Mouse (Mus musculus): ENCODE data around the gene Cyb5r4.
"Not testable (repeated sequence)": the region's sequence is repeated elsewhere in the genome, so short reads cannot be mapped to it uniquely, and the experiment has no call there.

Gene Cyb5r4

DNA sequence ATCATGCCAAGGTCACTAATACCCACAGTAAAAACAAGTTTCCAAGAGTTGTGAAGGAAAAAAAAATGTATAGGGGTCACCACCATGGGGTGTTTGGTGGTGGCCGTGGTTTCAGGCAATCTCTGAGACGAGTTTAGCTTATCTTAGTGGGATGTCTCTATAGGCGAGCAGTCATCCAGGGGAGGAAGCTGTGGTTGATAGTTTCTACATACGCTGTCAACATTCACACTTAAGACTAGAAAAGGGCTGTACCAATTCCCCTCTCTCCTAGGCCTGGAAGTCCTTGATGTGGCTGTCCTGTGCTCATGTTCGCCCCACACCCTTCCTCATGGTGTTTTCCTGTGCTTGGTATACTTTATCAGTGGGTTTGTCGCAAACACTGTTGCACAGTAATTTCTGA lies 4.0 kb downstream of the Cyb5r4 start:
- DNase-seq (ENCODE audit: low read depth, low spot score) = no peak

DNA sequence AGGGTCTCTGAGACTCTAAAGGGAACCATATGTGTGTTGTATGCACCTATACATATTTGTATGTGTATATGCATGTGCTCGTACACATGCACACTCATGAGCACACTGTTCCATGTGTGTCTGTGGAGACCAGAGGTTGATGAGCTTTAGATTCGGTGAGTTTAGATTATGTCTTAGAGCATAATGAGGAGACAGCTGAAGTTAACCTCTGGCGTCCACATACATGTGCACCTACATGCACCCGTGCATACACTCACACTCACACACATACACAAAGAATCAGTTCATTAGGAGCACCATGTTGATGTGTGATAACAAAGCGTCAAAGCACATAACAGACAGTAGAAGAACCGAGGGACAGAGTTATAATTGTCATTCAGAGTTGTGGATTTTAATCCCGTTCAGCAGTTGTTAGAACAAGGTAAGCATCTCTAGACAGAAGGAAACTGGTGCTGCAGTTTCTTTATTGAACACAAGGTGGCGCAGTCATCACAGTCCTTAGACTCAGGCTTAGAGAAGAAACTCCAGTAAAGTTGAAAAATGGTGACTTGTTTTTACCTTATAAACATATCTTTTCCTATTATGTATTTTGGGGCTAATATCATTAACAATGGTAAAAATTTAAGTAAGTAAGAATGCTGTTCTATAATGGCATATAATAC lies 5.7 kb downstream of the Cyb5r4 start:
- DNase-seq (ENCODE audit: low read depth, low spot score) = peak; percentile 72

DNA sequence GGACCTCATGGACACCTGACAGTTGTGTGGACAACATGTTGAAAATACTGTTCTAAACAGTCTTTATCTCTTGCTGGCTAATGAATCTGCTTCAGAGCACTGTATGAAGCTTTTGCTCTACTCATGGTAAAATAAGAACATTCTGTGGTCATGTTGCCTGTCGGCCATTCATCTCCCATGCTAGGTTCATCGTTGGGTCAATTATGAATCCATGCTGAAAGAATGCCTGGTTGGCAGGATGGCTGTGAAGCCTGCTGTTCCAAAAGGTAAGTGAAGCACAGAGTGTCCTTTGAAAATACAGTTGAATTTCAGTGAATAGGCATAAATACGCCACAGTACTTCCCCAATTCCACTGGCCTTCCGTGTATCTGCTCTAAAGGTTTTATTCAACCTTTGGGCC lies 10.4 kb downstream of the Cyb5r4 start:
- no peak for DNase-seq (ENCODE audit: low read depth, low spot score)

DNA sequence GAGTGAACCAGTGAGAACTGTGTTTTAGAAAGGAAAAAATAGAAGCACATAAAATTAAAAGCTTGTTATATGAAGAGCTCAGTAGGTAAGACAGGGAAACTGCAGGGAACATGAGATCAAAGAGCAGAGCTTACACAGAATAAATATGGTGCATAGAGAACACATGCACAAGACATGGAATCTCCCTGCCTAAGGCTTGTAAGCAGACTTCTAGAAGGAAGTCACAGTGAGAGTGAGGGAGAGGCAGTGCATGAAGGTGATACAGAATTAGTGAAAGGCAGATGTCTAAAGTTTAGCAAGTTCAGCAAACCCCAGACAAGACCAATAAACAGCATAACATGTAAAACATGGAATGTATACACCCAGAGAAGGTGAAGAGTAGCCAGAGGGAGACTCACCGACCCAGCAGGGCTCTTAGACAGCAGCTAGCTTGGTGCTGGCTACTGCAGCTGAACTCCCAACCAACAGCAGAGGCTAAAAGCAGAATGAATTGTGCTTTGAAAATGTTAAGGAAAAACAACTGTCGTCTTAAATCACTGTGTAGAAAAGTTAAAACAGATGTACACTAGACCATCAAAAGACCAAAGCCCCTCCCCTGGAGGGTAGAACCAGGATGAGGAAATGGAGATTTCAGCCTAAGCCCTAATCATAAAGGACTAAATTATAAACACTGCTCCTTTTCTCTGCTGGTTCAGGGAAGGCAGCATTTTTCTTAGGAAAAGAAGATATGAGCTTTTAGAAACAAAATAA lies 13.2 kb downstream of the Cyb5r4 start:
- no peak for DNase-seq (ENCODE audit: low read depth, low spot score)

DNA sequence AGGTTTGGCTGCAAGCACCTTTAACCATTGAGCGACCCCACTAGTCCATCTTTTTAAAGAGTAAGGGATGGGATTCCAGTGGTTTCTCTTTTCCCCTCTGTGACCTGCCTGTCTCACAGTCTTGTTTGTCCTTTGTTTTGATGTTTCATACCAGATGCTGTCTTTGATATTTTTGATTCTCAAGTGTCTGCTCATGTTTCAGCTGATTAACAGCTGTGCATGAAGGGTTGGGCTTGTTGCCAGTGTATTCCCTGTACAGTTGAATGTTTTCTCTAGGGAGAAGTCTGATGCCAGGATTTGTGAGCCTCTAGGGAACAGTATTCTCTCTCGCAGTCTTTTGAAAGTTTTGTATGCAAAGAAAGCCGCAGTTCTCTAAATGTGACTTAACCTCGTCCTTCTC lies 27.6 kb downstream of the Cyb5r4 start:
- no peak for DNase-seq (ENCODE audit: low read depth, low spot score)

DNA sequence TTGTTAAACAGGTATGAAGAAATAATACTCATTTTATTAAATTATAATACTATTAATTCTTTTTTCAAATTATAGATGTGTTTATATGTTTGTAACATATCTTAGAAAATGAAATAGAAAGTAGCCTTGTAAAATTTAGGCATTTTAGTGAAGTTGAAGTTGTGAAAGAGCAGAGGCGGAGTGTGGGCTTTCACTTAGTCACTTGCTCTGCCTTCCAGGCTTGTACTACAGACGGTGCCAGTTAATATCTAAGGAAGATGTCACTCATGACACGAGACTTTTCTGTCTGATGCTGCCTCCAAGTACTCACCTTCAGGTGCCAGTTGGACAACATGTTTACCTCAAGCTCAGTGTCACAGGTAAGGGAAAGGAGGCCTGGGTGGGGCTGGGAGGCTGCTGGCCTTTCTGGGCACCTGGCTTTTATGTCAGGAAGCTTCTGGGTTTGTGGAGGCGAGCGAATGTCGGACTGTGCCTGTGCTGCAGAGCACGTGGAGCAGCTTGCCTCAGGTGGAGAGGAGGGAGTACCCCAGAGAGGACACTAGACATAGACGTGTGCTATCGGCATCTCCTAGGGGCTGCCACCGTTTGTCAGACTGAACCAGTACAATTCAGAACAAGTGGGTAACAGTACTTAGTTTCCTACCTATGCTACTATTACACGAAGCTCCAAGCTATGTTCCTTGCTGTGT lies 33.9 kb downstream of the Cyb5r4 start:
- no peak for DNase-seq (ENCODE audit: low read depth, low spot score)

DNA sequence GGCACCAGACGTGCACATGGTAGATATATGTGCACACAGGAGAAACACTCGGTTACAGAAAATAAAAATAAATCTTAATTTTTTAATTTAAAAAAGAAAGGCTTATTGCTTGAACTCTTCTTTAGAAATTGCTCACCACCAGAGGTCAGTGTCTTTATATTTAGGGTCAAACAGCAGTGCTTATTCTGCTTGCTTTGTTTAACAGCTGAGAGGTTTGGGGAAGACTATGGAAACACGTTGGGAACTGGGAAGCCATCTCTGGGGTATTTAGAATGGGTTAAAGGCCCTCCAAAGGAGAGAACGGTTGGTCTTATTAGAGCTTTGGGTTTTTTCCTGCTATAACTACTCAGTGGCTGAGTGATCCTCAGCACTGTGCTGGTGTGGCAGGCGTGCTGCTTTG lies 40.5 kb downstream of the Cyb5r4 start:
- no peak for DNase-seq (ENCODE audit: low read depth, low spot score)

DNA sequence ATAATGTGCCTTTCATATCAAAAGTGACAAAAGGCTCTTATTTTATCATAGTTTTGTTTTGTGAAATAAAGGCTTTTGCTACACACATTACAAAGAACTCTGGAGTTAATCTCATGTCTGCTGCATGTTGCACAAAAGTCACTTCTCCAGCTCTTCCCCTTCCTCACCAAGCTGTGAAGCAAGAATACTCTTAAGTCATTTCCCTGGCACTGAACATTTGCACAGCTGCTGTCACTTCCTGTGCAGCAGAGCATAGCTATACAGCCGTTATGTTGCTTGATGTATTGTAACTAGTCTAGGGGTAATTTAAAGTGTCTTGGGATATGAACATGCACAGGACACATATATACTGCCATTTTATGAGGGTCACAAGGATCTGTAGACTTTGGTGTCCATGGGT lies 46.3 kb downstream of the Cyb5r4 start:
- DNase-seq (ENCODE audit: low read depth, low spot score) = no peak

DNA sequence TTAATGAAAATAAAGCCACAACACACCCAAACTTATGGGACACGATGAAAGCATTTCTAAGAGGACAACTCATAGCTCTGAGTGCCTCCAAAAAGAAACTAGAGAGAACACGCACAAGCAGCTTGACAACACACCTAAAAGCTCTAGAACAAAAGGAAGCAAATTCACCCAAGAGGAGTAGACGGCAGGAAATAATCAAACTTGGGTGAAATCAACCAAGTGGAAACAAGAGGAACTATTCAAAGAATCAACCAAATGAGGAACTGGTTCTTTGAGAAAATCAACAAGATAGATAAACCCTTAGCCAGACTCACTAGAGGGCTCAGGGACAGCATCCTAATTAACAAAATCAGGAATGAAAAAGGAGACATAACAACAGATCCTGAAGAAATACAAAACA lies 49.8 kb downstream of the Cyb5r4 start:
- not testable (repeated sequence) for DNase-seq (ENCODE audit: low read depth, low spot score)

DNA sequence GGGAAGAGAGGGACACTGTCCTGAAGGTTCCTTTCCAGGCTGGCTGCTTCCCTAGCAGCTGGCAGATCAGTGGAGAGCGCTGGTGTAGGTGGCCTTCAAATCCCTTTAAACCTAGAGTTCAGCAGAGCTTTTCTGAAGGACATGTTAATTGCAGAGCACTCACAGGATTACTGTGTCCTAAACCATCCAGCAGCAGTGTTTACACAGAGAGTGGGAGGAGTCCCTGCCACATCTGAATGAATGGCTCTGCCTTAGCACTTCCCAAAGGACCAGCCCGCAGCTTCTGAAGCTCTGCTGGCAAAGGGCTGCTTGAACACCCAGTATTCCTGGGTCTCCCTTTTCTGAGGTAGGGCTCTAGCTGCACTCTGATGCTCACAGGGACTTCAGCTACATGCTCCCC lies 56.1 kb downstream of the Cyb5r4 start:
- DNase-seq (ENCODE audit: low read depth, low spot score) = no peak

DNA sequence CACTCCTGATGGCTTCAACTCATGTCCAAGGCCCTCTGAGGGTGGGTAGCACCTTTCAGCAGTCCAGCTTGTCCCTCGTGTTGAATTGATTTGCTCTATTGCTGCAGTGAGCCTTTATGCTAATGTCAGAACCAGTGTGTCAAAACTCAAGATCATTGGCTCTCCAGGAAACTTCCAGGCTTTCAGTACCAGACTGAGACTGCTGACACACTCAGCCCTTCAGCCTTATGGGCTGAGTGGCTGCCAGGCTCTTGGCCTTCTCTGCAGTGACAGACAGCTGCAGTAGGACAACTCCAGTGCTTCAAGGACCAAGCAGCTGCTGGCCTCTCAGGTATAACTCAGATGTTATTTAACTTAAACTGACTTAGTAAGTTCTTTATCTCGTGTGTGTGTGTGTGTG lies 57.7 kb downstream of the Cyb5r4 start:
- no peak for DNase-seq (ENCODE audit: low read depth, low spot score)

DNA sequence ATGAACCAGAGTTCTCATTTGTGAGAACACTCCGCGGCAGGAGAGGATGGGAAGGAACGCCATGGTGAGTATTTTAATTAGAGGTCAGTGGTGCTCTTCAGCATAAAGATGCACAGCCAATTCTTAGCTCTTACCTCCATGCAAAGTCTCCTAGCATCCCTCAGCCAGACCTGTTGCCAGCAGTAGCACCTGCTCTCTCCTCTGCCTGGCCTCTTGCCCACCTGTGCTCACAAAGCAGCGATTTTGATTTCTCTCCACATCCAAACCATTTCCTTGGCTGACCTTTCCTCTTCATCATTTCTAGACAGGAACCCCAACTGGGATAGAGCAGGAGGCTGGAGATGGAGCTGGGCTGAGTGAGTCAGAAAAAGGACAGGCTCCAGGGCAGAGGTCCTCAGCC lies 65.2 kb downstream of the Cyb5r4 start:
- DNase-seq (ENCODE audit: low read depth, low spot score) = no peak

DNA sequence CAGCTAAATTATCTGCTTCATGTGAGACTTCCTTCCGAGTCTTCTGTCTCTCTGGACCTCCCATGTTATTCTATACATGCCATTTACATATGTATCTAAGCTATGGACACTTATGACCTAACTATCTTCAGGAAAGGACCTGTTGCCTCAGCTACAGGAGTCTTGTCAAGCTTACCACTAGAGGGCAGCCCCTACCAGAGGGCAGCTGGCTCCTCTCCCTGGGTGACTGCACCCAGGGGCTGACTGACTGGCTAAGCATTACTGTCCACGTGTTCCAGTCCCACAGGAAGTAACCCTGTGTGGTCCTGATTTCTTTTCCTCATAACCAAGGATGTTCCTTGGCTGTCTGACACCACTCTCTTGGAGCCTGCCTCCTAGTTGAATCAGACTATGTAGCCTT lies 76.2 kb downstream of the Cyb5r4 start:
- DNase-seq (ENCODE audit: low read depth, low spot score) = peak; percentile 30

DNA sequence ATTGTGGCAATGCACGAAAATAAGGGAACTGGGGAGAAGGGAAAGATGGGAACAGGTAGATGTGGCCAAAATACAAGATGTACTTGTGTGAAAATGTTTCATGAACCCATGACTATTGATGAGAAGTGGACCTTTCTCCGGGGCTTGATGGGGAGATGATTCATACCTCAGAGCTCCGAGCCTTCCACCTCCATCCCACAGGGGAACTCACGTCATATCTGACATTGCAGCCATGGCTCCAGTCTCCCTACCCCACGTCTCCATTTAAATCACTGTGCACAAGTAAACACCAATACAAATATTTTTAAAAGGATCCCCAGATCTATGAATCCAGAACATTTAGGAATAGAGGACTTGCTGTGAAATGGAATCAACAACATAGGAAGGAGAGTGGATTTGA lies 93.2 kb downstream of the Cyb5r4 start:
- no peak for DNase-seq (ENCODE audit: low read depth, low spot score)

DNA sequence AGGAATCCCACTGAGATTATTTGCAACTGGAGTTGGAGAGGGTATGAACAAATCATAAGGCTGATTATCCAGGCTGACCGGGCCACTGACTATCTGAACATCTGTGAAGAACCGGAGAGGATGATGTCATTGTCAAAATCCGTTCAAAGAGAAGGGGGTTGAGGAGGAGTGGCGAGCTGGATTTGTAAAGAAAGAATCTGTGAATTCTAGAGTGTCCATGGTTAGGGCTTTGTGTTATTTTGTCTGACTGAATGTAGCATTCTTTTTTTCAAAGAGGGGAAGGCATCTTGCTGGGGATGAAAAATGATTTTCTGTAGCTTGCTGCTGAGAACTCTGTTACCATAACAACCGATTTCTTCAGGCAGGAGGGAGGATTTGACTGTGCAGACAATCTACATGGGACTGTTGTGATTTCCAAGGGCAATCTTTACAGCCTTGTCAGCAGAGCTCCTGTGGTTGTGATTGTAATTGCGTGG lies 93.7 kb downstream of the Cyb5r4 start:
- peak; percentile 5 for DNase-seq (ENCODE audit: low read depth, low spot score)

DNA sequence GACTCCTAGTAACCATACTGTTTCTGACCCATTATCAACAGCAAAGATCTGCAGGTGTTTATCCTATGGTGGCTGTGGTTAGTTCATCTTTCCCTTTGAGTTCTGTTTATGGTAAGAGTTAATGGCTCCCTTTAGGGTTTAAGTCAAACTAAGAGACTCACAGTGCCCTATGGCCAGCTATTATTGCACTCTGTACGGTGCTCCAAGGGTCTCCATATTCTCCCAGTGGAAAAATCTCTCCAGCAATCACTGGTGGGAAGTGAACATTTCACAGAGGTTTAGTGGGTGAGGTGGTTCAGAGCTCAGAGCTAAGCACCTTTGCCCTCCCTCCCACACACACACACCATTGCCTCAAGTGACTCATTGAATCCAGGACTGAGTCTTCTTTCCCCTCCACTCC lies 94.2 kb downstream of the Cyb5r4 start:
- no peak for DNase-seq (ENCODE audit: low read depth, low spot score)

DNA sequence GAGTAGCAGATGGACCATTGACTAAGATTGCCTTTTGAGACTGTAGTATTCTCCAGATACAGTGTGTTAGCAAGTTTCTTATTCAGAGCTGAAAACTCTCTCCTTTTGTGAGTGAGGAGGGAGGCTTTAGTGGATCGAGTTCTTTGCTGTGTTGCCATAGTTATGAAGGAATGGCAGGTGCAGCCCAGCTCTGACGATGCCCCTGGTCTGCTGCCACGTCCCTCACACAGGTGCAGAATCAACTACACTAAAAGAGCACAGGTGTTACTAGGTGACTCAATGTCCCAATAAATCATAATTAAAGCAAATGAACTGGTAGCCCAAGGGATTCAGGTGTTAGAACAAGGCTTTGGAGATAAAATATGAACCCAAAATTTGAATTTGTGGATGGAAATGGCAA lies 97.2 kb downstream of the Cyb5r4 start:
- no peak for DNase-seq (ENCODE audit: low read depth, low spot score)

DNA sequence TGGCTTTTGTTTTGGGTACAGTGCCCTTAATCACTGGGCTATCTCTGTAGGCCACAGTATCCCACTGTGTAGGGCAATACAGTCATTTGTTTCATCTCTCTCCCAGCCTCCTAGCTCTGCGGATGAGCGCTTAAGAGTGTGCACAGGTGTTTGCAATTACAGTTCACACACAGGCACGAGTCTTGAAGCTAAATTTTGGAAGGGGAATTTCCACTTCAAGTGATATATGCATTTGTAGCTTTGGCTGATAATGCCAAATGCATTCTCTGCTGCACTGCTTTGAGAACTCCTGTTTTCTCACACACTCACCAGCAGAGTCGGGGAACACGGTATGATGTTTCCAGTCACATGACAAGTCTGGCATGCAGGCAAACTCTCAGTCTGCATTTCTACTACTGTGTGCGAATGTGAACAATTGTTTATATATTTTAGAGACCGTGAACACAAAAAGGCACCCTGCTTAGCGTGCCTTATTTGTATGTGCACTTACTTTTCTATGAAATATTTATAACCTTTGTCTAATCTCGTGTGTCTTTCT lies 100.2 kb downstream of the Cyb5r4 start:
- DNase-seq (ENCODE audit: low read depth, low spot score) = no peak

DNA sequence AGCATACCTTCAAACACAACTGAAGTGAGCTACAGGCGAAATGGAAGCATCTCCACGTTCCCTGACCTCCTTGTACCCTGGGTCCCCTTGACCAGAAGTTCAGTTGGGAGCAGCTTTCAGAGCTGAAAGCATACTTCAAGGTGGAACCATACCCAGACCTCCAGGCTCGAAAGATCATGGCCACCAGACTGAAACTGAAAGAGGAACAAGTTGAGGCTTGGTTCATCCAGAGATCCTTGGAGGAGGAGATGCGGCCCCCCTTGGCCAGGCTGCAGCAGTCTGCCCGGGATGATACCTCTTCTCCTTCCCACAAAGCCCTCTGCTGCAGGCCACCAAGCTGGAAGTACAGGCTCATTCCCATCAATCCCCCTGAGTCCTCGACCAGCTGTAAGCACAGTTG lies 105.2 kb downstream of the Cyb5r4 start:
- DNase-seq (ENCODE audit: low read depth, low spot score) = not testable (repeated sequence)

All from R1 (cell line).